Mouse (Mus musculus) ES-CJ7 (cell line): Measurements from ENCODE around the gene Gipc2.

Source experiments
- DNase-seq: peaks from one replicate; pipeline ENCODE4 v3.0.0; 2011; ENCODE audit warnings: low read depth, low spot score

Gene Gipc2

GRCm38 (mm10) chr3:152081381-152081780 lies 84.6 kb downstream of the Gipc2 start:
- no peak for DNase-seq

GRCm38 (mm10) chr3:152076088-152076487 lies 89.9 kb downstream of the Gipc2 start:
- no peak for DNase-seq

- DNase-seq: no peak
Measured at GRCm38 (mm10) chr3:152069001-152069400, 97.0 kb downstream of the Gipc2 start.

- DNase-seq: no peak
Measured at GRCm38 (mm10) chr3:152068311-152068710, 97.7 kb downstream of the Gipc2 start.

- DNase-seq: peak; percentile 50
Measured at GRCm38 (mm10) chr3:152066696-152067095, 99.3 kb downstream of the Gipc2 start.

GRCm38 (mm10) chr3:152065806-152066205 lies 100.2 kb downstream of the Gipc2 start:
- DNase-seq: no peak

GRCm38 (mm10) chr3:152064166-152064565 lies 101.9 kb downstream of the Gipc2 start:
- DNase-seq: no peak

- DNase-seq: no peak
Measured at GRCm38 (mm10) chr3:152062806-152063205, 103.2 kb downstream of the Gipc2 start.

GRCm38 (mm10) chr3:152061145-152061544 lies 104.9 kb downstream of the Gipc2 start:
- DNase-seq: no peak

GRCm38 (mm10) chr3:152058235-152058634 lies 107.8 kb downstream of the Gipc2 start:
- no peak for DNase-seq

- no peak for DNase-seq
Measured at GRCm38 (mm10) chr3:152054260-152054659, 111.8 kb downstream of the Gipc2 start.

- DNase-seq: no peak
Measured at GRCm38 (mm10) chr3:152051959-152052358, 114.1 kb downstream of the Gipc2 start.

- no peak for DNase-seq
Measured at GRCm38 (mm10) chr3:152047914-152048313, 118.1 kb downstream of the Gipc2 start.

GRCm38 (mm10) chr3:152046895-152047294 lies 119.1 kb downstream of the Gipc2 start:
- DNase-seq: no peak
